Mouse (Mus musculus) layer of hippocampus, postnatal 10 days (tissue): ENCODE results near the gene Ly6g6e. TPM values are rescaled to one million over a fixed set of nuclear protein-coding genes. Genes with fewer than 3 reads are reported as not detected.

Experiments
- total RNA-seq, 2 experiments: library from RNA; stranded (reverse); gene quantifications; 2 replicates each; pipeline ENCODE4 v1.2.3; 2021

Ly6g6e gene
- total RNA-seq, 2 experiments from 2014 or later: 2.8 to 3.5 TPM

Other genes starting within 250 kb of the Ly6g6e start
- gene Stk19, start 240.0 kb upstream of the Ly6g6e start, total RNA-seq: 10 to 100 TPM; 63.6 to 64.2 TPM
- 10 to 100 TPM; 36.1 to 39.9 TPM for gene Dxo, start 239.9 kb upstream of the Ly6g6e start, total RNA-seq
- gene Skiv2l, start 226.7 kb upstream of the Ly6g6e start, total RNA-seq: 10 to 100 TPM; 71.4 to 74.8 TPM
- 10 to 100 TPM; 30.2 to 38.5 TPM for gene Nelfe, start 226.5 kb upstream of the Ly6g6e start, total RNA-seq
- not detected for gene Cfb, start 214.4 kb upstream of the Ly6g6e start, total RNA-seq
- 10 to 100 TPM in 1 of 2 experiments, 1 to 10 TPM in 1; 9.8 to 10.0 TPM for gene Zbtb12, start 197.4 kb upstream of the Ly6g6e start, total RNA-seq
- under 1 TPM in 1 of 2 experiments, not detected in 1; 0.20 TPM for gene Gm20547, start 194.9 kb upstream of the Ly6g6e start, total RNA-seq
- gene C2, start 178.6 kb upstream of the Ly6g6e start, total RNA-seq: 1 to 10 TPM; 1.3 to 1.4 TPM
- 100 to 1,000 TPM; 174 to 175 TPM for gene Ehmt2, start 178.4 kb upstream of the Ly6g6e start, total RNA-seq
- under 1 TPM; 0.16 to 0.20 TPM for gene Slc44a4, start 162.4 kb upstream of the Ly6g6e start, total RNA-seq
- 10 to 100 TPM; 23.6 to 24.4 TPM for gene Neu1, start 145.6 kb upstream of the Ly6g6e start, total RNA-seq
- 1 to 10 TPM; 4.3 to 5.3 TPM for gene Hspa1b, start 117.7 kb upstream of the Ly6g6e start, total RNA-seq
- not detected for gene Gm20481, start 107.0 kb upstream of the Ly6g6e start, total RNA-seq
- gene Hspa1a, start 104.7 kb upstream of the Ly6g6e start, total RNA-seq: 1 to 10 TPM; 6.8 to 8.7 TPM
- gene Hspa1l, start 104.2 kb upstream of the Ly6g6e start, total RNA-seq: under 1 TPM; 0.30 to 0.38 TPM
- 10 to 100 TPM; 24.2 to 25.9 TPM for gene Lsm2, start 95.0 kb upstream of the Ly6g6e start, total RNA-seq
- gene Vars, start 75.9 kb upstream of the Ly6g6e start, total RNA-seq: 10 to 100 TPM; 56.3 to 62.1 TPM
- under 1 TPM; 0.16 to 0.30 TPM for gene Vwa7, start 60.3 kb upstream of the Ly6g6e start, total RNA-seq
- gene Sapcd1, start 48.9 kb upstream of the Ly6g6e start, total RNA-seq: 1 to 10 TPM in 1 of 2 experiments, under 1 TPM in 1; 0.53 to 1.4 TPM
- gene Msh5, start 30.2 kb upstream of the Ly6g6e start, total RNA-seq: 1 to 10 TPM in 1 of 2 experiments, under 1 TPM in 1; 0.91 to 1.4 TPM
- gene Clic1, start 26.9 kb upstream of the Ly6g6e start, total RNA-seq: 10 to 100 TPM; 19.3 to 19.6 TPM
- gene Ddah2, start 17.9 kb upstream of the Ly6g6e start, total RNA-seq: 10 to 100 TPM; 47.3 to 59.0 TPM
- gene Ly6g6c, start 11.5 kb upstream of the Ly6g6e start, total RNA-seq: not detected
- not detected for gene Mpig6b, start 10.7 kb upstream of the Ly6g6e start, total RNA-seq
- 1 to 10 TPM in 1 of 2 experiments, under 1 TPM in 1; 0.78 to 1.6 TPM for gene Ly6g6d, start 1.2 kb downstream of the Ly6g6e start, total RNA-seq
- gene Ly6g6f, start 8.7 kb downstream of the Ly6g6e start, total RNA-seq: not detected
- 10 to 100 TPM; 77.4 to 79.9 TPM for gene Abhd16a, start 12.4 kb downstream of the Ly6g6e start, total RNA-seq
- gene Ly6g5c, start 31.4 kb downstream of the Ly6g6e start, total RNA-seq: not detected
- under 1 TPM; 0.58 to 0.82 TPM for gene Ly6g5b, start 38.5 kb downstream of the Ly6g6e start, total RNA-seq
- 10 to 100 TPM; 10.7 to 14.6 TPM for gene Gpank1, start 44.6 kb downstream of the Ly6g6e start, total RNA-seq
- 100 to 1,000 TPM; 178 to 202 TPM for gene Csnk2b, start 45.2 kb downstream of the Ly6g6e start, total RNA-seq
- gene D17H6S53E, start 49.5 kb downstream of the Ly6g6e start, total RNA-seq: 10 to 100 TPM; 21.4 to 25.9 TPM
- not detected for gene Apom, start 55.1 kb downstream of the Ly6g6e start, total RNA-seq
- 100 to 1,000 TPM; 284 to 308 TPM for gene Bag6, start 58.3 kb downstream of the Ly6g6e start, total RNA-seq
- 100 to 1,000 TPM; 284 to 322 TPM for gene Prrc2a, start 88.0 kb downstream of the Ly6g6e start, total RNA-seq
- 10 to 100 TPM; 10.3 to 10.5 TPM for gene Aif1, start 99.2 kb downstream of the Ly6g6e start, total RNA-seq
- gene Lst1, start 111.5 kb downstream of the Ly6g6e start, total RNA-seq: 10 to 100 TPM; 15.6 to 17.2 TPM
- gene Ltb, start 117.5 kb downstream of the Ly6g6e start, total RNA-seq: 1 to 10 TPM in 1 of 2 experiments, under 1 TPM in 1; 0.74 to 1.2 TPM
- gene Tnf, start 125.1 kb downstream of the Ly6g6e start, total RNA-seq: not detected
- gene Lta, start 128.4 kb downstream of the Ly6g6e start, total RNA-seq: under 1 TPM; 0.43 to 0.71 TPM
- gene Gm16181, start 143.9 kb downstream of the Ly6g6e start, total RNA-seq: not detected
- gene Atp6v1g2, start 156.8 kb downstream of the Ly6g6e start, total RNA-seq: 100 to 1,000 TPM; 310 to 356 TPM
- gene Nfkbil1, start 158.9 kb downstream of the Ly6g6e start, total RNA-seq: 10 to 100 TPM; 14.2 to 15.5 TPM
- 100 to 1,000 TPM; 257 to 272 TPM for gene Ddx39b, start 164.8 kb downstream of the Ly6g6e start, total RNA-seq
- gene H2-D1, start 185.8 kb downstream of the Ly6g6e start, total RNA-seq: 10 to 100 TPM; 15.2 to 17.5 TPM
- gene H2-Q1, start 243.5 kb downstream of the Ly6g6e start, total RNA-seq: under 1 TPM in 1 of 2 experiments, not detected in 1; 0.74 TPM